Mouse (Mus musculus): ENCODE results near the gene Amelx. TPM values are rescaled to one million over a fixed set of nuclear protein-coding genes. Genes with fewer than 3 reads are reported as not detected.

Gene Amelx
- polyA plus RNA-seq (2016; fragmentation: Nextera tagmentation; extraction: Ambion mirVana): not detected in 2 replicates

DNA sequence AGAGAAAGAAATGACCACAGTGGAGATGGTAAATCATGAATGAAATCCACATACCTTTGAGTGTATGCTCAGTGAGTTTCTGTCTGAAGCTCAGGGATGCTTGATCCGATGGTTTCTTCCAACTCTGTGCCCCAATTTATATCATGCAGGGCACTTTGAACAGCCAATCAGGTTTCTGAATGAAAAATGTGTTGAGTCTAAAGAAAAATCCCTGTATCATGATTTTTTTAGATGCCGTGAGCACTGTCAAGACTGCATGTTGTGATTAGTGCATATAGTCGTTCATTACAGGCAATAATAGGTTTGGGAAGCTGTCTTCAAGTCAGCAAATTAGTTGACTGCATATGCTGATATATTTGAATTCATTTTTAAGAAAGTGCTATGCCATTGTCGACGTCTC, at the start of gene Amelx:
Amelx (minus strand) TSS at position 101 of the 400 bp plus-strand sequence.
- H3K27me3 ChIP-seq (ENCODE audit: poor library complexity, severe bottlenecking): peaks cover 91% of the 10 kb centered on the region
- H3K4me1 ChIP-seq: no peaks in the 10 kb centered on the region
- H3K9me3 ChIP-seq: no peaks in the 10 kb centered on the region
- no peak within 1 kb of the TSS for H3K27ac ChIP-seq
- DNase-seq (ENCODE audit: extremely low spot score, low spot score): no peak
- H3K4me3 ChIP-seq: no peak within 1 kb of the TSS
- H3K36me3 ChIP-seq (replicated peaks): no peaks in the 10 kb centered on the region
- WGBS: 84% methylated on average over 5 of the region's 5 CpGs

DNA sequence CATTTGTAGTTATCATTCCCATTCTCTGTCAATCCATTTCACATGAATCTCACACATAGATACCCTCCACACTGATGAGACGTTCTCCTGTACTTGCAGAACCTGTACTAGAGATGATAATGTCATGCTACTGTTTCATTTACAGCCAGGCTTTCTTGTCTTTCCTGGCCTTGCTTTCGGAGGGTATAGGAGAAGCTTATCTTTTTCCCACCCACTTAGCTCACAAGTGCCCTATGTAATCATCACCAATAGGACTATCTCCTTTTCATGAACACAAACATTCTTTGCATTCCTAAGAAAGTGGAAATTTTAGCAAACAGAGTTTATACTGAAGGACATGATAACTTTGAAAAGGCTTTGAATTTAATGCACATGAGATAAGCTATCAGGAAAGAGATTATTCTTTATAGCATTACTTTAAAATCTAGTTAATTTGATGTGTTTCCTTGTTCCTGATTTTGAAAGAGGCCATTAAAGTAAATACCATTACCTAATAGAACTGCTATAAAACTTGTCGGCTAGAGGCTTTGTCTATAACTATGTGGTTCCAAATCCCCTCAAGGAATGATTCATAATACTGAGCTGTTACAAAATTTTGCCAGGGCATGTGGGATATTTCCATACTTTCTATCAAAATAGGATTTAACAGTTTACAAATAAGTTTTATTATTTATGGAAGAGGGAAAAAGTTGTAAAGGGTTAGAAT, 35.5 kb upstream of the Amelx start:
- no peak overlapping the region for H3K4me3 ChIP-seq
- 81% methylated on average over 3 of the region's 3 CpGs for WGBS

GRCm38 (mm10) chrX:169220064-169220463, 33.1 kb upstream of the Amelx start:
- no peaks in the 10 kb centered on the region for H3K36me3 ChIP-seq (replicated peaks)
- no peaks in the 10 kb centered on the region for H3K4me1 ChIP-seq
- no peak for DNase-seq (ENCODE audit: extremely low spot score, low spot score)
- H3K4me3 ChIP-seq: no peak overlapping the region
- H3K27ac ChIP-seq: no peak overlapping the region
- 72% methylated on average over 8 of the region's 8 CpGs for WGBS
- no peaks in the 10 kb centered on the region for H3K9me3 ChIP-seq
- peaks cover 90% of the 10 kb centered on the region for H3K27me3 ChIP-seq (ENCODE audit: poor library complexity, severe bottlenecking)

More for the DNA sequence above, 35.5 kb upstream of the Amelx start:
- H3K4me1 ChIP-seq: no peaks in the 10 kb centered on the region
- H3K9me3 ChIP-seq: no peaks in the 10 kb centered on the region
- DNase-seq (ENCODE audit: extremely low spot score, low spot score): no peak
- H3K27ac ChIP-seq: no peak overlapping the region
- no peaks in the 10 kb centered on the region for H3K36me3 ChIP-seq (replicated peaks)
- H3K27me3 ChIP-seq (ENCODE audit: poor library complexity, severe bottlenecking): peaks cover 84% of the 10 kb centered on the region

DNA sequence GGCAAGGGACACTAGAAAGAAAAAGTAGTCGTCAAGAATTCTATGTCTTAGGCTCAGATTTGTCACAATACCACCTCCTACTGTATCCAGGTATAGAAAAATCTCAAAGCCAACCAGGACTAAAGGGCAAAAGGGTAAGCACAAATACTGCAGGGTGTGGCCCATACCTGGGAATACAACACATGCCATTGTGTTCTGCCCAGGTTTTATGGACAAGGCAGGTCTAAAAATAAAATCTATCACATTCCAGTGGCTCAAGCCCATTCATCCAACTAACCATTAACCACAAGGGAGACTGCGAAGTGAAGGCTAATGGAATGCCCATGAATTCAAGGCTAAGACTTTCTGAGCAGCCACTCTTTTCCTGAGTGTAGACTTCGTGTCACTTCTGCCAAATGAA, 23.0 kb upstream of the Amelx start:
- H3K27me3 ChIP-seq (ENCODE audit: poor library complexity, severe bottlenecking): peaks cover 90% of the 10 kb centered on the region
- no peak overlapping the region for H3K4me3 ChIP-seq
- H3K9me3 ChIP-seq: no peaks in the 10 kb centered on the region
- H3K36me3 ChIP-seq (replicated peaks): no peaks in the 10 kb centered on the region
- DNase-seq (ENCODE audit: extremely low spot score, low spot score): no peak
- no peaks in the 10 kb centered on the region for H3K4me1 ChIP-seq
- WGBS: 75% methylated on average over 3 of the region's 3 CpGs
- no peak overlapping the region for H3K27ac ChIP-seq

DNA sequence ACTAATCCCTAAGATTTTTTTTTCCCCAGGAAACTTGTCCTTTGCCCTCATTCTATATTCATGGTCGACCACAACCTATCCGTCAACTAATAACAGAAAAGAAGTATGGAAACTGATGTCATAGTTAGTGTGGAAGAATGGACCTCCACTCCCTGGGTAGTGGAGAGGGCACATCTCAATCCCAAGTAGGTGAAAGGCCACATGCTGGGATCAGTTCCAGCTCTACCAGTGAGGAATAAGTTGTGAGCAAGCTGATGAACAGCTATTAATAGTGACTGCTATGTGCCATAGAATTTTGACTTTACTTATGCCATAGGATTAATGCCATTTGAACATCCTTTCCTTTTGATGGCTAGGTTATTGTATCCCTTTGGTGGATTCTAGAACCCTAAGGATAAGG, 8.4 kb downstream of the Amelx start:
- peaks cover 78% of the 10 kb centered on the region for H3K27me3 ChIP-seq (ENCODE audit: poor library complexity, severe bottlenecking)
- no peak for DNase-seq (ENCODE audit: extremely low spot score, low spot score)
- no peaks in the 10 kb centered on the region for H3K36me3 ChIP-seq (replicated peaks)
- no peak overlapping the region for H3K4me3 ChIP-seq
- no peak overlapping the region for H3K27ac ChIP-seq
- H3K9me3 ChIP-seq: no peaks in the 10 kb centered on the region
- no peaks in the 10 kb centered on the region for H3K4me1 ChIP-seq
- 85% methylated on average over 2 of the region's 2 CpGs for WGBS

GRCm38 (mm10) chrX:169173796-169174195, 13.2 kb downstream of the Amelx start:
- WGBS: 50% methylated on average over 1 of the region's 1 CpGs
- Histone ChIP-seq H3K27me3 (ENCODE audit: poor library complexity, severe bottlenecking) (peaks cover 84% of the 10 kb centered on the region), H3K36me3 (replicated peaks) (no peaks in the 10 kb centered on the region)

DNA sequence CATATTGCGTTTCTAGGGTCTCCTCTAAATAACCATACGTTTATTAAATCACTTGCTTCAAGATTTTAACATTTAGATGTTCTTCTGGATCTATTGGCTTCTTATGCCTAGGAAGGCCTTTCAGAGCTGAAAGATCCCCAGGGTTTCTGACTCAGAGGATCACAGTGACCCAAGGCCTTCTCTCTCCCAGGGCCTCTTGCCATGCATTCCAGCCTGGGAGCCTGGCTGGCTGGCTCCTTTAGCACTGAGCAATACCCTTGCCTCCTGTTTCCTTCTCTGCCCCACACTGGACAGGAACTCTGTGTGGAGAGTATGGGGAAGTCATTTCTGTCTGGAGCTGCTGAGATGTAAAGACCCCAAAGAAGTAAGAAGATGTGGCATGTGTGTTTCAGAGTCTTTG, 16.0 kb downstream of the Amelx start:
- Histone ChIP-seq H3K27me3 (ENCODE audit: poor library complexity, severe bottlenecking) (peaks cover 77% of the 10 kb centered on the region), H3K27ac (no peak overlapping the region), H3K9me3 (no peaks in the 10 kb centered on the region), H3K4me3 (no peak overlapping the region), H3K4me1 (no peaks in the 10 kb centered on the region), H3K36me3 (replicated peaks) (no peaks in the 10 kb centered on the region)
- DNase-seq (ENCODE audit: extremely low spot score, low spot score): no peak
- WGBS: 94% methylated on average over 2 of the region's 2 CpGs

More at GRCm38 (mm10) chrX:169173796-169174195, 13.2 kb downstream of the Amelx start:
- H3K4me1 ChIP-seq: no peaks in the 10 kb centered on the region
- DNase-seq (ENCODE audit: extremely low spot score, low spot score): no peak
- no peak overlapping the region for H3K27ac ChIP-seq
- H3K4me3 ChIP-seq: no peak overlapping the region
- H3K9me3 ChIP-seq: no peaks in the 10 kb centered on the region

DNA sequence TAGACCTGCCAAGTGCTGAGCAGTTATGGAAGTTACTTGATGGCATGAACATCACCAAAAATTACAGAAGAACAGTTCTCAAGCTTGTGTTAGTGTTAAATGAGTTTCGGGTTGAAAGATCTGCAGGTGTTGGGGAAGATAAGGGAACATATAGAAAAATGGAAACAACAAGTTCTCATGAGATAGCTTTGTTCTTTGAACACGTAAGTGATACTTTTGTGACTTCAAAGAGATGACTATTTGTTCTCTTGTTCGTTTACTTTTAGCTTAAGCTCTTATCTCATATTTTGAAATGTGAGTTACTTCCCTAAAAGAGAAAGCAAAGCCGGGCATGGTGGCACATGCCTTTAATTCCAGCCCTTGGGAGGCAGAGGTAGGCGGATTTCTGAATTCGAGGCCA, 28.6 kb downstream of the Amelx start:
- WGBS: 77% methylated on average over 6 of the region's 6 CpGs
- Histone ChIP-seq H3K27me3 (ENCODE audit: poor library complexity, severe bottlenecking) (peaks cover 49% of the 10 kb centered on the region), H3K36me3 (replicated peaks) (no peaks in the 10 kb centered on the region), H3K4me1 (no peaks in the 10 kb centered on the region), H3K9me3 (no peaks in the 10 kb centered on the region), H3K27ac (no peak overlapping the region), H3K4me3 (no peak overlapping the region)
- DNase-seq (ENCODE audit: extremely low spot score, low spot score): no peak

DNA sequence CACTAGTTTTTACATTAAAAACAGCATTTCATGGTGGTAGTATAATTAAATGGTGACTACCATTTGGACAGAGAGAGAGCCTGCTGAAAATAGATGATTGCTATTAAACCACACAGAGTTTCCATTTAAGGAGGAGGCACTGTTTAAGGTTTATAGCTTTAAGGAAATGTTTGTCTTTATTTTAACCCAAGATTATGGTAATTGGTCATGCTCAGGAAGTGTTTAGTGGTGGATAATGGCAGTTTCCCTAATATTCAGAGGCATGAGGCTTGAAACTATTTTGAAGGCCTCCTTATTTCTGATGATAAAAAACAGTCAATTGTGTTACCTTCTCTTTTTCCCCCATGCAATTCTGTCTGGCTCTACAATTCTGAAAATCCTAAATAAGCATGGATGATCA, 33.2 kb downstream of the Amelx start:
- H3K36me3 ChIP-seq (replicated peaks): no peaks in the 10 kb centered on the region
- no peak overlapping the region for H3K27ac ChIP-seq
- no peak for DNase-seq (ENCODE audit: extremely low spot score, low spot score)
- peaks cover 87% of the 10 kb centered on the region for H3K27me3 ChIP-seq (ENCODE audit: poor library complexity, severe bottlenecking)
- no peaks in the 10 kb centered on the region for H3K4me1 ChIP-seq
- no peaks in the 10 kb centered on the region for H3K9me3 ChIP-seq
- no peak overlapping the region for H3K4me3 ChIP-seq

DNA sequence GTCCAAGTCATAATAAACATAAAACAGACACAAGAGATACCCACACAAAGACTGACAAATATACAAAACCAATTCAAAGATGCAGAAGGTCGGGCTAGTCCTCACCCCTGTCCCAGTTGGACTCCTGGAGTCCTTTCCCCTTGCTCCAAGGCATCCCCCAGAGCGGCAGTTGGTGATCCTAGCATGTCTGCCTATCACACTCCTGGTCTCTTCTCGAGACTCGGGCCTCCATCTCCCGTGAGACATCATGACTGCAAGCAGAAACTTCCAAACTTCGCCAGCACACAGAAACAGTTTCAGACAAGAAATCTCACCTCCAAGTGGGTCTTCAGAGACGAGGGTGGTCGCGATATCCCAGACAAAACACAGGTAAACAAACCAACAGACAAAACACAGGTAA, 46.5 kb downstream of the Amelx start:
- H3K4me3 ChIP-seq: no peak overlapping the region
- WGBS: 86% methylated on average over 9 of the region's 9 CpGs
- DNase-seq (ENCODE audit: extremely low spot score, low spot score): no peak

GRCm38 (mm10) chrX:169139758-169140157, 47.2 kb downstream of the Amelx start:
- H3K27me3 ChIP-seq (ENCODE audit: poor library complexity, severe bottlenecking): peaks cover 85% of the 10 kb centered on the region
- H3K9me3 ChIP-seq: no peaks in the 10 kb centered on the region
- no peak for DNase-seq (ENCODE audit: extremely low spot score, low spot score)
- H3K36me3 ChIP-seq (replicated peaks): no peaks in the 10 kb centered on the region
- no peak overlapping the region for H3K4me3 ChIP-seq
- no peaks in the 10 kb centered on the region for H3K4me1 ChIP-seq
- 88% methylated on average over 7 of the region's 7 CpGs for WGBS
- H3K27ac ChIP-seq: no peak overlapping the region

More for the DNA sequence above, 46.5 kb downstream of the Amelx start:
- Histone ChIP-seq H3K4me1 (no peaks in the 10 kb centered on the region), H3K27me3 (ENCODE audit: poor library complexity, severe bottlenecking) (peaks cover 91% of the 10 kb centered on the region), H3K36me3 (replicated peaks) (no peaks in the 10 kb centered on the region), H3K9me3 (no peaks in the 10 kb centered on the region), H3K27ac (no peak overlapping the region)

Measured in forebrain, embryonic 10.5 days (tissue).